Mouse (Mus musculus): ENCODE data around the gene Gad2. TPM values are rescaled to one million over a fixed set of nuclear protein-coding genes. Genes with fewer than 3 reads are reported as not detected.

Gad2 gene
- polyA plus RNA-seq, 1 experiment: 37.9 TPM

DNA sequence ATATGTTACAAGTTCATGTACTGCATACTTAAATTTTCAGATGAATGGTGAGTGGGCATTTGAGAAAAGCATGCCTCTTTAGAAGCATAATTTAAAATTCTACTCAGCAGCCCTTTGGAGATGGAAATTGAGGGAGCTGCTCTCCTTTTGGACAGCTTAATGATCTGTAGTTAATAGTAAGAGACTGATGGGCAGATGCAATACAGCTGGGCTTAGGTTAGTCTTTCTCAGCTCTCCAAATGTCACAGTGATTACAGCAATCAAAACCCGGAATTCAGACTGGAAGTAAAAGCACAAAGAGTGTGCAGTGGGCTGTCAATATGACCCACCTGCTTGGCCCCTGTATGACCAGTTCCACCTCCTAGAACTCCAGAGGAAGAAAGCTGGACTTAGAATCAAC is 24.1 kb downstream of the Gad2 start:
- TF ChIP-seq POLR2A (IDR thresholded peaks at IDR 0.05; ENCODE audit: extremely low read depth, insufficient read depth, low read length) (no peak), CTCF (IDR thresholded peaks at IDR 0.05; ENCODE audit: extremely low read depth, insufficient read depth, low read length) (no peak)

DNA sequence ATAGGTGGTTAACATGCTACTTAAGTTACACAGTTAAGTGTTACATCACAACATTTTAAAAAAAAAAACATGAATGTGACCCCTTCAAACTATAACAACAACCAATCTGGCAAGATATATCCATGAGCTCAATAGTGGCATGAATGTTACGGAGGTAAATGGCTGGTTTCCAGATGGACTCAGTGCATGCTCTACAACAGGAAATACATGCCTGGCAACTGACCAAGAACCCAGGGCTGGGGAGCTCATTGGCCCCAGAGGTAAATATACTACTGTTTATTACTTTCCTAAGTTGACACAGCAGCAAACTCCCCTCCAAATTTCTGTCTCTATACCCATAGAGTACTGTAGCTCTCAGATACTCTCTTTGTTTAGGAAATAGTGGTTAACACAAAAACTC is 26.4 kb downstream of the Gad2 start:
- TF ChIP-seq CTCF (IDR thresholded peaks at IDR 0.05; ENCODE audit: extremely low read depth, insufficient read depth, low read length) (no peak), POLR2A (IDR thresholded peaks at IDR 0.05; ENCODE audit: extremely low read depth, insufficient read depth, low read length) (no peak)
- Histone ChIP-seq H3K4me3 (ENCODE audit: insufficient read depth, low read length) (no peak overlapping the region), H3K4me1 (ENCODE audit: control insufficient read depth, insufficient read depth, low read length) (no peaks in the 10 kb centered on the region), H3K27ac (ENCODE audit: insufficient read depth, low read length) (no peak overlapping the region)

More for the DNA sequence above, 24.1 kb downstream of the Gad2 start:
- Histone ChIP-seq H3K4me1 (ENCODE audit: control insufficient read depth, insufficient read depth, low read length) (no peaks in the 10 kb centered on the region), H3K4me3 (ENCODE audit: insufficient read depth, low read length) (no peak overlapping the region), H3K27ac (ENCODE audit: insufficient read depth, low read length) (no peak overlapping the region)

DNA sequence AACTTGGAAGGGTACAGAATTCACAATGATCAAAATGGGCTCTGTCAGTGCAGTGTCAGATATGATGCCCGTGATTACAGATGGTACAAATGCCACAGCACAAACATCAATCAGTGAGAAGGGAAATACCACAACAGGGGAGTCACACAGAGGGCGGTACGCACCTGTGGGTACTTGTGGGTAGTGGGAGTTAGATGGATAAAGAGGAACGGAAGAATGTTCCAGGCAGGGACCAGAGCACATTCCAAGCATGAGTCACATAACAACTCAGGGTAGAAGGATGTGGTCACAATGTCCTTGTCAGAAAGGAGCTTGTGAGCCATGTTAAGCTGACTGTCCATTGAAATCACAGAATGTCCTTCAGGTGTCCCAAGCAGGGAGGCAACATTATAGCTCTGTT is 29.8 kb downstream of the Gad2 start:
- Histone ChIP-seq H3K4me3 (ENCODE audit: insufficient read depth, low read length) (no peak overlapping the region), H3K27ac (ENCODE audit: insufficient read depth, low read length) (no peak overlapping the region), H3K4me1 (ENCODE audit: control insufficient read depth, insufficient read depth, low read length) (no peaks in the 10 kb centered on the region)
- no peak for TF ChIP-seq POLR2A (IDR thresholded peaks at IDR 0.05; ENCODE audit: extremely low read depth, insufficient read depth, low read length)
- no peak for TF ChIP-seq CTCF (IDR thresholded peaks at IDR 0.05; ENCODE audit: extremely low read depth, insufficient read depth, low read length)

DNA sequence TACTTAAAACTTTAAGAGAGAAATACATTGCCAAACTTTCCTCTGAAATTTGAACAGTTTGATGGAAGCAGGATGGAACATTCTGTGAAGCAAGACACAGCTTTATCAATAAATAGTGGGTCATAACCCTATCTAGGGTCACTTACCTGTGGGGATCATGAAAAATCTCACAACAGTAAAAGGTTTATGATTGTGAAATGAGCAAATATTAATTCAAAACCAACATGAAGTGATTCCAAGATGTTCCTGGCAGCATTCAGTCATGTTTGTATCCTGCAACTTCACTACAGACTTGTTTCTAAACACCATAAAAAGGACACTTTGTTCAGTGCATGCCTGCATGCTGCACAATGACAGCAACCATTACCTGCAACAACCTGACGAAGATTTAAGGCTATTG is 41.7 kb downstream of the Gad2 start:
- H3K4me3 ChIP-seq (ENCODE audit: insufficient read depth, low read length): no peak overlapping the region
- H3K4me1 ChIP-seq (ENCODE audit: control insufficient read depth, insufficient read depth, low read length): no peaks in the 10 kb centered on the region
- H3K27ac ChIP-seq (ENCODE audit: insufficient read depth, low read length): no peak overlapping the region
- no peak for TF ChIP-seq POLR2A (IDR thresholded peaks at IDR 0.05; ENCODE audit: extremely low read depth, insufficient read depth, low read length)
- TF ChIP-seq CTCF (IDR thresholded peaks at IDR 0.05; ENCODE audit: extremely low read depth, insufficient read depth, low read length): no peak

DNA sequence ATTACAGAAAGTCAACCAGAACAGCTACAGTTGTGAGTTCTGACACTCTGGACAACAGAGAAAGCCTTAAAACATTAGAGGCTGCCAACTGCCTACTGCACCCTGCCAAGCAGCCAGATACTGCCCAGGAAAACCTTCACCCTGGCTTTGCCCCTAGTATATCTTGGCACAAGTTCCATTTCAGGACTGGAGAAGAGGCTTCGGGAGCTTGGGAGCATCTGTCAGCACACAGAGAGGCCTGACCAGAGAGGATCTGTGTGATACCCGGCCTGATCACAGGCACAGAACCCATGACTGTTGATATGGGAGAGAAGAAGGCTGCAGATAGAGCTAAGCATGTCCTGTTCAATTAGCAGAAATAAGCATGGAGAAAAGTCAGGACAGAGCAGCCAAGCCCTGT is 48.4 kb downstream of the Gad2 start:
- TF ChIP-seq POLR2A (IDR thresholded peaks at IDR 0.05; ENCODE audit: extremely low read depth, insufficient read depth, low read length) (no peak), CTCF (IDR thresholded peaks at IDR 0.05; ENCODE audit: extremely low read depth, insufficient read depth, low read length) (no peak)
- Histone ChIP-seq H3K4me3 (ENCODE audit: insufficient read depth, low read length) (no peak overlapping the region), H3K4me1 (ENCODE audit: control insufficient read depth, insufficient read depth, low read length) (no peaks in the 10 kb centered on the region), H3K27ac (ENCODE audit: insufficient read depth, low read length) (peak overlapping the region; percentile 65; the same call in 1 of the 2 replicates)

DNA sequence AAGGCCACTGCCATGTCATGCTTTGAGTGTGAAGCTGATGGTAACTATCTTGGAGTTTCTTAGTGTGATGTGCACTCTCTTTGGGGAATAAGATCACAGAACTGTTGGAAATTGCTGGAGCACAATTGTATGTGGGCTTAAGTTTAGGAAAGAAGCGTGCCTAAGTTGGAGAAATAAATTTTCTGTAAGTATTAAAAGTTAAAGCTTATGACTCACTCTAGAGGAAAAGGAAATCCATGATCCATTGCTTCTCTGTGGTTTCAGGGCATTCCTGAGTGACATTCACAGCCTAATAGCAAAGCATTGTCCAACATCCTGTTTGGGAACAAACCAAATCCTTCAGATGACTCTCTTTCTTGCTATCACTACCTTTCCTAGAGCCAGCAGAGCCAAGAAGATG is 49.3 kb downstream of the Gad2 start:
- no peaks in the 10 kb centered on the region for H3K4me1 ChIP-seq (ENCODE audit: control insufficient read depth, insufficient read depth, low read length)
- no peak overlapping the region for H3K27ac ChIP-seq (ENCODE audit: insufficient read depth, low read length)
- no peak overlapping the region for H3K4me3 ChIP-seq (ENCODE audit: insufficient read depth, low read length)
- TF ChIP-seq CTCF (IDR thresholded peaks at IDR 0.05; ENCODE audit: extremely low read depth, insufficient read depth, low read length): no peak
- TF ChIP-seq POLR2A (IDR thresholded peaks at IDR 0.05; ENCODE audit: extremely low read depth, insufficient read depth, low read length): no peak

DNA sequence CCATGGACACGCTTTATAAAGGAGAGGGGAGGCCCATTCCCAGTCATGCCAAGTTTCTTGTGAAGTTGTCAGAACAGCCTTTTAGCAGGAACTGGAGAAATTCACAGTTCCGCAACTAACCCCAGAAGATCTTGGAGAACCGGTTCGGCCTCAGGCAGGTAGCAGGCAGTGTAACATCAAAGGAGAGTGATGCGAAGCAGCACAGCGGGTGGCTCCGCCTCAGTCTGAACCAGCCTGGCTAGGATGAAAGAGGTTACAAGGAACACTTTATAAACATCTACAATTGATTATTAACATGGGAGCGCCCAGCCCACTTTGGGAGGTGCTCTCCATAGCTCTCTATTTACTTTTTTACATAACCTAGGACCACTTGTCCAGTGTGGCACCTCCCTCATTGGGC is 55.1 kb downstream of the Gad2 start:
- H3K27ac ChIP-seq (ENCODE audit: insufficient read depth, low read length): no peak overlapping the region
- TF ChIP-seq POLR2A (IDR thresholded peaks at IDR 0.05; ENCODE audit: extremely low read depth, insufficient read depth, low read length) (no peak), CTCF (IDR thresholded peaks at IDR 0.05; ENCODE audit: extremely low read depth, insufficient read depth, low read length) (no peak)

DNA sequence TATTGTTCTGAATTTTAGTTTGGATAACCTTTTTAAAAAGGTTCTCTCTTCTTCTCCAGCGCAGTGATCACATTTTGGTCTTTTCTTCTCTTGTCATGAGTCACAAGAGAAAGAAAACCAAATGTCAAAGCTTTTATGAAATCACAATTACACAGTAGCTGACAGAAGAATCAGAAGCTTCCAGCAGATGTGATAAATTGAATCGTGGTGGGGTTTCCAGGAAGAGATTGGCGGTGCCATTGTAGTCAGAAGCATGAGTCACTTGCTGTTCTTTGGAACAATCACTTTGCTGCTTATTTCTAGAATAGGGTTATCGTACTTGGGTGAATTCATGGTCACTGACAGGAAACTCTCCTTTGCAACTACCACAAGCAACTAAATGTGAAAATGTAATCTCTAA is 57.9 kb downstream of the Gad2 start:
- H3K27ac ChIP-seq (ENCODE audit: insufficient read depth, low read length): no peak overlapping the region
- no peak overlapping the region for H3K4me3 ChIP-seq (ENCODE audit: insufficient read depth, low read length)
- TF ChIP-seq CTCF (IDR thresholded peaks at IDR 0.05; ENCODE audit: extremely low read depth, insufficient read depth, low read length) (no peak), POLR2A (IDR thresholded peaks at IDR 0.05; ENCODE audit: extremely low read depth, insufficient read depth, low read length) (no peak)
- H3K4me1 ChIP-seq (ENCODE audit: control insufficient read depth, insufficient read depth, low read length): no peaks in the 10 kb centered on the region

More for the DNA sequence above, 55.1 kb downstream of the Gad2 start:
- no peak overlapping the region for H3K4me3 ChIP-seq (ENCODE audit: insufficient read depth, low read length)
- no peaks in the 10 kb centered on the region for H3K4me1 ChIP-seq (ENCODE audit: control insufficient read depth, insufficient read depth, low read length)

DNA sequence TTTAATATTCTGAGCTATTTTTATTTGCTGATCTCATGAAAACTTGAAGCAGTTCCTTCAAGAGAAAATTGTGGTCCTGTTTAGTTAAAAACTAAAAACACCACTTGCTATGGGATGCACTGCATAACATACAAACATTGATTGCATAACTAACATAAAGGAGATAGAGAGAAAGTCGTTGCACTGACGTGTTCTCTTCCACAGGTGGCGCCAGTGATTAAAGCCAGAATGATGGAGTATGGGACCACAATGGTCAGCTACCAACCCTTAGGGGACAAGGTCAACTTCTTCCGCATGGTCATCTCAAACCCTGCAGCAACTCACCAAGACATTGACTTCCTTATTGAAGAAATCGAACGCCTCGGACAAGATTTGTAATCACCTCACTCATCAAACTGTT is 68.0 kb downstream of the Gad2 start:
- Histone ChIP-seq H3K27ac (ENCODE audit: insufficient read depth, low read length) (no peak overlapping the region), H3K4me3 (ENCODE audit: insufficient read depth, low read length) (no peak overlapping the region), H3K4me1 (ENCODE audit: control insufficient read depth, insufficient read depth, low read length) (no peaks in the 10 kb centered on the region)
- no peak; the same call in 1 of the 2 replicates for TF ChIP-seq CTCF (IDR thresholded peaks at IDR 0.05; ENCODE audit: extremely low read depth, insufficient read depth, low read length)
- no peak for TF ChIP-seq POLR2A (IDR thresholded peaks at IDR 0.05; ENCODE audit: extremely low read depth, insufficient read depth, low read length)

DNA sequence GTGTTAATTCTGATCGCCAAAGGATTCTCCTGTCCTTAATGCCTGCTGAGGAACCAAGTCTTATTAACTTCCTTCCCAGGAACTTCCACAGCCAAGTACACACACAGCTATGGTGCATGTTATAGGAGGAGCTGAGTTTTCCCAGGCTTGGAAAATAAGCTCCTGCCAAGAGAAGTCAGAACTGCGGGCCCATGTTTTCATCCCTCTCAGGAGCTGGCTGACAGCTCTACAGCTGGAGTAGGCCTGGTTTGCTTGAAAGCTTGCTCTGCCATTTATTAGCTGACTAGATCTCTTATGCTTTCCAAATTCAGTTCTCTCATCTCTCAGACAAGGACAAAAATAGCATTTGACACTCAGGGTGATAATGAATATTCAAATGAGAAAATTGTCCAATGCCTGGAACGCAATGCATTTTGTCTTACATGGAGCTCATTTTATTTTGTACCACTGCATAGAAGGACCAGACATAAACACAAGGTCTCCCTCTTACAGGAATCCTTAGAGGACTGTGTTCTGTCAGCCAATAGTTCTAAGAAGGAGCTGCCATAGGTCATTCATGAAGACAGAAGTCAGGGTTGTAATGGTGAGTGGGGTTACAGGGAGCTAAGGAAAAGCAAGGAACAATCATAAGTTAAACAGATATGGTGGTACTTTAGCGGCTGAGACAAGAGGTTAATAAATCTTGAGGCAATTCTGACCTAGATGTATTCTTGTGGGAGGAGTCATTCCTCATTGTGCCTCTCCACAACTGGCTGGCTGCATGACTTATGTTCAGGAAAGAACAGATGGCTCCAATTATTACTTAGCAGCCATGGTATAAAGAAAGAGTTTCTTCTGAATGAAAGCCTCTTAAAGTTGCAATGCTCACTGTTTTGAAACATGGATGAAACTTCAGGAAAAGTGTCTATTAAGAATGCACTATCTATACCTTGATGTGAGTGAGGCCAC is 83.0 kb downstream of the Gad2 start:
- Histone ChIP-seq H3K27ac (ENCODE audit: insufficient read depth, low read length) (no peak overlapping the region; the same call in none of the 2 replicates), H3K4me1 (ENCODE audit: control insufficient read depth, insufficient read depth, low read length) (no peaks in the 10 kb centered on the region), H3K4me3 (ENCODE audit: insufficient read depth, low read length) (no peak overlapping the region)
- no peak for TF ChIP-seq CTCF (IDR thresholded peaks at IDR 0.05; ENCODE audit: extremely low read depth, insufficient read depth, low read length)
